ENCODE assay signal across 9 mouse cellular contexts in the genomic region with DNA sequence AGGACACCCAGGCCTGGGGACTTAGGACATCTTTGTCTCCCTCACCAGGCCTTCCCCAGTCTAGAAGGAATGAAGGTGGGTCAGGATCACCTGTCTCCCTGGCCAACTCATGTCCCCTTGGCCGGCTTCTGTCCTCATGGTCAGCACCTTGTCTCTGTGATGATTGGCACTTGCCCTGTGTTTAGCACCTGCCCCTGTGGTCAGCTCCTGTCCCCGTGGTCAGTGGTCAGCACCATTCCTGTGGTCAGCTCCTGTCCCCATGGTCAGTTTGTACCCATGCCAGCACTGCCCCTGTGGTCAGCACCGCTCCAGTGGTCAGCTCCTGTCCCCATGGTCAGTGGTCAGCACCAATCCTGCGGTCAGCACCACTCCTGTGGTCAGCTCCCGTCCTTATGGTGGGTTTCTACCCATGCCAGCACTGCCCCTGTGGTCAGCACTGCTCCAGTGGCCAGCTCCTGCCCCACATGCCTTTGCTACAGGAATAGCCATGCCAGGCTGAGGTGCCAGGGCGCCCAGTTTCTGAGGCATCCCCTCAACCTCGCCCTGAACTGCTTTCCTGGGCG. TPM values are rescaled to one million over a fixed set of nuclear protein-coding genes. Genes with fewer than 3 reads are reported as not detected.
DNase-seq lines count a peak whose midpoint lies in the region; ATAC-seq and TF ChIP-seq lines count a peak whose summit lies in the region.
"Had no signal": no experiment of that assay in that cellular context is flagged by ENCODE, and none has a peak within 500 bp of the region (broad histone marks: within the 10 kb centered on the region; RNA-seq: fewer than 3 reads in every experiment).

No protein-coding gene starts in this region.

- H3K79me2 ChIP-seq in C2C12 (ENCODE audit: control insufficient read depth, insufficient read depth): no peaks in the 10 kb centered on the region

- no peaks in the 10 kb centered on the region for H3K27me3 ChIP-seq in hindbrain, embryonic 14.5 days (ENCODE audit: control insufficient read depth, insufficient read depth, low read length)
- H3K27me3 ChIP-seq in hindbrain, embryonic 13.5 days: 0 out of 2 replicates have a peak, but pooled peaks cover 11% of the 10 kb centered on the region
- peaks cover 22% of the 10 kb centered on the region for H3K27me3 ChIP-seq in C2C12 (ENCODE audit: control insufficient read depth, insufficient read depth, insufficient read length)
- H3K27me3 ChIP-seq in kidney, embryonic 15.5 days: no peaks in the 10 kb centered on the region
- H3K27me3 ChIP-seq: midbrain, embryonic 12.5 days had no signal

- WGBS in hindbrain, embryonic 14.5 days: 68% methylated on average over 8 of the region's 8 CpGs
- WGBS in hindbrain, embryonic 13.5 days: 71% methylated on average over 8 of the region's 8 CpGs
- 58% methylated on average over 8 of the region's 8 CpGs for WGBS in kidney, embryonic 15.5 days

- H3K79me3 ChIP-seq in C2C12 (ENCODE audit: low read depth): no peaks in the 10 kb centered on the region

- H3ac ChIP-seq in C2C12 (ENCODE audit: control insufficient read depth, insufficient read length, low read depth): no peak overlapping the region

- H3K4me2 ChIP-seq in hindbrain, embryonic 14.5 days (replicated peaks): no peak overlapping the region
- H3K4me2 ChIP-seq in hindbrain, embryonic 13.5 days: no peak overlapping the region
- H3K4me2 ChIP-seq in kidney, embryonic 15.5 days: no peak overlapping the region
- H3K4me2 ChIP-seq: midbrain, embryonic 12.5 days had no signal

- no peaks in the 10 kb centered on the region for H3K36me3 ChIP-seq in hindbrain, embryonic 14.5 days (replicated peaks; ENCODE audit: control insufficient read depth, insufficient read depth)
- H3K36me3 ChIP-seq in hindbrain, embryonic 13.5 days: no peaks in the 10 kb centered on the region
- H3K36me3 ChIP-seq in C2C12 (ENCODE audit: control insufficient read depth, insufficient read depth): no peaks in the 10 kb centered on the region
- H3K36me3 ChIP-seq in kidney, embryonic 15.5 days: no peaks in the 10 kb centered on the region
- H3K36me3 ChIP-seq: midbrain, embryonic 12.5 days had no signal

- H3K9me3 ChIP-seq in hindbrain, embryonic 14.5 days (ENCODE audit: control insufficient read depth, low read length): no peaks in the 10 kb centered on the region
- H3K9me3 ChIP-seq in hindbrain, embryonic 13.5 days: no peaks in the 10 kb centered on the region
- H3K9me3 ChIP-seq in kidney, embryonic 15.5 days (replicated peaks): no peaks in the 10 kb centered on the region
- H3K9me3 ChIP-seq: midbrain, embryonic 12.5 days had no signal

- TF ChIP-seq CTCF in C2C12 (IDR thresholded peaks at IDR 0.05; ENCODE audit: control insufficient read depth, insufficient read depth, insufficient read length): no peak
- TF ChIP-seq CTCF in brain, embryonic 14.5 days (IDR thresholded peaks at IDR 0.05; ENCODE audit: borderline replicate concordance, extremely low read depth, insufficient read depth, insufficient read length): no peak

- H3K27ac ChIP-seq in hindbrain, embryonic 14.5 days: no peak overlapping the region
- H3K27ac ChIP-seq in hindbrain, embryonic 13.5 days: no peak overlapping the region
- no peak overlapping the region for H3K27ac ChIP-seq in kidney, embryonic 15.5 days
- H3K27ac ChIP-seq: midbrain, embryonic 12.5 days had no signal

- ATAC-seq in hindbrain, embryonic 14.5 days (ENCODE audit: low FRiP score): no peak
- no peak for ATAC-seq in hindbrain, embryonic 13.5 days (ENCODE audit: low FRiP score)
- peak; percentile 90 for ATAC-seq in kidney, embryonic 15.5 days (replicated peaks; ENCODE audit: low FRiP score)
- no peak for ATAC-seq in CD4-positive, CD25-positive, alpha-beta regulatory T cell, adult 4 months

- H3K4me1 ChIP-seq in hindbrain, embryonic 14.5 days (replicated peaks; ENCODE audit: control insufficient read depth, insufficient read depth, low read length): no peaks in the 10 kb centered on the region; the same call in 1 of the 2 replicates
- peaks cover 7% of the 10 kb centered on the region for H3K4me1 ChIP-seq in hindbrain, embryonic 13.5 days (replicated peaks)
- H3K4me1 ChIP-seq in kidney, embryonic 15.5 days: no peaks in the 10 kb centered on the region
- H3K4me1 ChIP-seq: midbrain, embryonic 12.5 days had no signal

- peak; percentile 38 for DNase-seq in hindbrain, embryonic 14.5 days (ENCODE audit: low spot score)
- DNase-seq in brain, embryonic 14.5 days (ENCODE audit: low read depth): peak; percentile 15
- peak; percentile 26 for DNase-seq in ovary, postnatal 10 days (ENCODE audit: low spot score)
- no peak for DNase-seq in spleen, postnatal 14 days (ENCODE audit: low spot score in 2 of 2)

- no peak overlapping the region for H3K9ac ChIP-seq in hindbrain, embryonic 14.5 days
- H3K9ac ChIP-seq in hindbrain, embryonic 13.5 days: no peak overlapping the region
- no peak overlapping the region for H3K9ac ChIP-seq in kidney, embryonic 15.5 days
- H3K9ac ChIP-seq: midbrain, embryonic 12.5 days had no signal

- no peak overlapping the region for H3K4me3 ChIP-seq in hindbrain, embryonic 14.5 days (replicated peaks; ENCODE audit: low read length)
- H3K4me3 ChIP-seq in hindbrain, embryonic 13.5 days: no peak overlapping the region
- H3K4me3 ChIP-seq in C2C12 (ENCODE audit: insufficient read depth, poor library complexity, severe bottlenecking): no peak overlapping the region
- H3K4me3 ChIP-seq in kidney, embryonic 15.5 days (replicated peaks): no peak overlapping the region
- H3K4me3 ChIP-seq: midbrain, embryonic 12.5 days had no signal

- no peak for TF ChIP-seq POLR2A in brain, embryonic 14.5 days (IDR thresholded peaks at IDR 0.05; ENCODE audit: borderline replicate concordance, extremely low read depth, insufficient read depth, insufficient read length, poor library complexity, severe bottlenecking)

TF ChIP-seq in C2C12, 6 proteins besides CTCF, POLR2A, EP300 and RAD21:
- TF ChIP-seq MYOD1 (IDR thresholded peaks at IDR 0.05; ENCODE audit: control insufficient read depth, insufficient read length, low read depth) (peak; percentile 53), CEBPB (IDR thresholded peaks at IDR 0.05; ENCODE audit: low read depth) (no peak), MAX (IDR thresholded peaks at IDR 0.05) (peak; percentile 73)

RNA-seq across cellular contexts. Expression of a gene that starts 45.6 kb away (rescaled TPM):
- polyA plus RNA-seq in hindbrain, embryonic 14.5 days (2014; fragmentation: Nextera tagmentation; extraction: Ambion mirVana): 9.7 and 18.2 TPM in 2 replicates
- polyA plus RNA-seq in hindbrain, embryonic 13.5 days (2015; fragmentation: Nextera tagmentation; extraction: Ambion mirVana): 9.3 and 13.2 TPM in 2 replicates
- polyA plus RNA-seq in C2C12 (2012; fragmentation: generic; extraction: Trizol): not detected
- polyA plus RNA-seq in brain, embryonic 14.5 days (2012; rRNA removed): 6.5 and 9.1 TPM in 2 replicates
- 0.62 and 0.88 TPM in 2 replicates for polyA plus RNA-seq in kidney, embryonic 15.5 days (2015; fragmentation: Nextera tagmentation; extraction: Ambion mirVana)
- polyA plus RNA-seq in CD4-positive, CD25-positive, alpha-beta regulatory T cell, adult 4 months (2017; shearing (Covaris generic)): 1 to 10 TPM; 1.5 to 3.7 TPM

Comparison
In these comparisons a context has a peak if more than half of its experiments do, and no peak if none do; other contexts are left out.
1. DNase-seq: peak in hindbrain, embryonic 14.5 days (single experiment), brain, embryonic 14.5 days (single experiment) and ovary, postnatal 10 days (single experiment); none in spleen, postnatal 14 days (0 of 2).